Mouse (Mus musculus) lung, postnatal 0 days (tissue): ENCODE results near the gene Vsir.

Experiments used
- CTCF ChIP-seq: IDR thresholded peaks from 2 replicates; pipeline ENCODE4 v1.5.1; 2016; ENCODE audit warnings: antibody characterized with exemption, mild to moderate bottlenecking
- EP300 ChIP-seq: IDR thresholded peaks from 2 replicates; pipeline ENCODE4 v1.6.1; 2016; ENCODE audit warnings: antibody characterized with exemption, mild to moderate bottlenecking, control low read depth

DNA sequence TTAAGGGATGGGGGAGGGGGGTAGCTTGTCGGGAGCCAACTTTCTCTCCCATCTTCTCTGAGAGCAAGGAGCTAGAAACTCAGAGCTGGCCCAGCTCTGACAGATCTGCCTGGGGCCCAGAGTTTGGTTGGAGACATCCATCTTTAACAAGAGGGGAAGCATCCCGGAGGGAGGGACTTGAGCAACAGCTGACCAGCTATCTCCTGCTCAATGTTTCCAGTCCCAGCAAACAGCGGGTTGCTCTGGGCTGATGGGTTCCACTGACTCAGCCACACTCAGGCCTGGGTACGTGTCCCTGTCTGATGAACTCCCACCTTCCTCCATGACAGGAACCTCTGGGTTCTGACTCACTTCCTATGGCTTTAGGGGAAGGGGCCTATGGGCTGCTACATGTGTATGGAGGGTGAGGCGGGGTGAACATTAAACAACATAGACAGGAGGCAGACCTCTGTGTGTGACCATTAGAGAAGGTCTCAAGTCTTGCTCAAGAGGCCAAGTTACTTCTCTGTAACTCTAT is 44.3 kb downstream of the Vsir start:
- TF ChIP-seq CTCF (no peak), EP300 (no peak)
